Mouse (Mus musculus) CH12.LX (cell line): ENCODE data around the gene Nr1i3. TPM values are rescaled to one million over a fixed set of nuclear protein-coding genes. Genes with fewer than 3 reads are reported as not detected.

Experiments
- DNase-seq: peaks from one replicate; pipeline ENCODE4 v3.0.0-alpha.2; 2013; ENCODE audit errors: extremely low read depth
- H3K27ac ChIP-seq: 2 replicates; pipeline ENCODE4 v1.5.1; 2012; ENCODE audit warnings: low read depth, mild to moderate bottlenecking, control low read depth, moderate library complexity; ENCODE audit not compliant: insufficient read depth
- H3K27me3 ChIP-seq: replicated peaks from 2 replicates; pipeline ENCODE3; 2012; ENCODE audit warnings: inconsistent platforms
- H3K36me3 ChIP-seq, 2 experiments: replicated peaks in 1 of 2; 2 replicates each; pipeline versions ENCODE3 to v1.6.1; 2012; ENCODE audit warnings: inconsistent platforms in 1 of 2, low read length in 1 of 2, mild to moderate bottlenecking in 1 of 2, mixed read lengths in 1 of 2, moderate library complexity in 1 of 2; ENCODE audit not compliant: control insufficient read depth in 1 of 2, insufficient read depth in 1 of 2
- H3K4me1 ChIP-seq, 2 experiments: 2 replicates each; pipeline ENCODE4 v1.6.1; 2012; ENCODE audit warnings: inconsistent platforms in 1 of 2, moderate library complexity in 1 of 2; ENCODE audit not compliant: insufficient read depth in 2 of 2, control insufficient read depth in 1 of 2
- H3K4me2 ChIP-seq: 2 replicates; pipeline ENCODE4 v1.6.1; 2012; ENCODE audit warnings: low read depth, mild to moderate bottlenecking, control low read depth; ENCODE audit not compliant: poor library complexity, insufficient read depth, severe bottlenecking
- H3K4me3 ChIP-seq, 3 experiments: fragments of 150-350 bp in 1 of 3; sonication (generic) in 1 of 3; replicated peaks in 1 of 3; 2 replicates each; pipeline versions ENCODE3 to v1.5.1; 2011 to 2012; ENCODE audit warnings: low read depth in 2 of 3, low read length in 2 of 3, mild to moderate bottlenecking in 2 of 3, moderate library complexity in 2 of 3, control low read depth in 1 of 3, improper control_type of control experiment in 1 of 3, inconsistent platforms in 1 of 3, mixed read lengths in 1 of 3; ENCODE audit not compliant: poor library complexity in 1 of 3
- H3K79me2 ChIP-seq: replicated peaks from 2 replicates; pipeline ENCODE4 v1.6.1; 2012; ENCODE audit warnings: mild to moderate bottlenecking, moderate library complexity; ENCODE audit not compliant: control insufficient read depth, poor library complexity, insufficient read depth, severe bottlenecking; ENCODE audit errors: extremely low read depth
- H3K9ac ChIP-seq: 2 replicates; pipeline ENCODE4 v1.6.1; 2012; ENCODE audit warnings: low read depth, mild to moderate bottlenecking, control low read depth, moderate library complexity; ENCODE audit not compliant: insufficient read depth
- H3K9me3 ChIP-seq: replicated peaks from 2 replicates; pipeline ENCODE3; 2012; ENCODE audit warnings: low read length, inconsistent platforms, mixed read lengths
- CHD1 ChIP-seq: IDR thresholded peaks from 2 replicates; pipeline ENCODE4 v1.6.1; 2012; ENCODE audit warnings: low read depth, low read length, improper control_type of control experiment, inconsistent platforms
- CTCF ChIP-seq, 2 experiments: IDR thresholded peaks in 1 of 2; conservative IDR thresholded peaks in 1 of 2; 2 replicates each; pipeline ENCODE4 v1.5.1; 2011 to 2012; ENCODE audit warnings: low read depth in 2 of 2, low read length in 2 of 2, improper control_type of control experiment in 1 of 2, inconsistent platforms in 1 of 2, mild to moderate bottlenecking in 1 of 2, moderate library complexity in 1 of 2
- E2F4 ChIP-seq: IDR thresholded peaks from 2 replicates; pipeline ENCODE4 v1.6.1; 2011; ENCODE audit warnings: low read depth, low read length, improper control_type of control experiment; ENCODE audit not compliant: insufficient replicate concordance
- ETS1 ChIP-seq: conservative IDR thresholded peaks from 2 replicates; pipeline ENCODE4 v1.6.1; 2012; ENCODE audit warnings: low read depth, mild to moderate bottlenecking, inconsistent platforms, low read length, improper control_type of control experiment, moderate library complexity
- HCFC1 ChIP-seq: IDR thresholded peaks from 2 replicates; pipeline ENCODE4 v1.6.1; 2012; ENCODE audit warnings: low read depth, mild to moderate bottlenecking, inconsistent platforms, low read length, improper control_type of control experiment
- MAZ ChIP-seq: IDR thresholded peaks from 2 replicates; pipeline ENCODE4 v1.6.1; 2012; ENCODE audit warnings: low read depth, mild to moderate bottlenecking, inconsistent platforms, low read length, improper control_type of control experiment, moderate library complexity
- MEF2A ChIP-seq: IDR thresholded peaks from 2 replicates; pipeline ENCODE4 v1.6.1; 2014; ENCODE audit warnings: low read depth, mild to moderate bottlenecking, inconsistent platforms, low read length, improper control_type of control experiment, borderline replicate concordance
- MXI1 ChIP-seq: IDR thresholded peaks from 2 replicates; pipeline ENCODE4 v1.6.1; 2011; ENCODE audit warnings: mild to moderate bottlenecking, low read depth, low read length, improper control_type of control experiment
- MYC ChIP-seq: IDR thresholded peaks from 2 replicates; pipeline ENCODE4 v1.6.1; 2011; ENCODE audit warnings: low read depth, mild to moderate bottlenecking, improper control_type of control experiment, low read length
- NRF1 ChIP-seq: IDR thresholded peaks from 2 replicates; pipeline ENCODE4 v1.6.1; 2014; ENCODE audit warnings: low read depth, mild to moderate bottlenecking, inconsistent platforms, low read length, improper control_type of control experiment, moderate library complexity
- POLR2A ChIP-seq: IDR thresholded peaks from 2 replicates; pipeline ENCODE4 v1.6.1; 2011; ENCODE audit warnings: low read depth, mild to moderate bottlenecking, improper control_type of control experiment, low read length
- TBP ChIP-seq: conservative IDR thresholded peaks from 2 replicates; pipeline ENCODE4 v1.6.1; 2011; ENCODE audit warnings: low read depth, low read length, improper control_type of control experiment
- TCF12 ChIP-seq: IDR thresholded peaks from 2 replicates; pipeline ENCODE4 v1.6.1; 2014; ENCODE audit warnings: low read depth, mild to moderate bottlenecking, inconsistent platforms, low read length, improper control_type of control experiment
- UBTF ChIP-seq: IDR thresholded peaks from 2 replicates; pipeline ENCODE4 v1.6.1; 2012; ENCODE audit warnings: low read depth, mild to moderate bottlenecking, inconsistent platforms, low read length, improper control_type of control experiment, moderate library complexity
- USF1 ChIP-seq: IDR thresholded peaks from 2 replicates; pipeline ENCODE4 v1.6.1; 2014; ENCODE audit warnings: low read depth, mild to moderate bottlenecking, inconsistent platforms, low read length, improper control_type of control experiment
- ZC3H11A ChIP-seq: IDR thresholded peaks from 2 replicates; pipeline ENCODE4 v1.6.1; 2012; ENCODE audit warnings: low read depth, mild to moderate bottlenecking, inconsistent platforms, low read length, improper control_type of control experiment
- ZMIZ1 ChIP-seq: IDR thresholded peaks from 2 replicates; pipeline ENCODE4 v1.6.1; 2012; ENCODE audit warnings: low read depth, mild to moderate bottlenecking, inconsistent platforms, low read length, improper control_type of control experiment
- ZNF384 ChIP-seq: IDR thresholded peaks from 2 replicates; pipeline ENCODE4 v1.6.1; 2012; ENCODE audit warnings: low read depth, low read length, improper control_type of control experiment, inconsistent platforms
- dilution Hi-C: fragments of 300-500 bp; cut with MboI; formaldehyde crosslinking; loops from 2 replicates; pipeline ENCODE4 v1.14.3; 2020; ENCODE audit warnings: low sequenced_read_pairs; ENCODE audit not compliant: extremely low pct_unique_long_range_greater_than_20kb, extremely low pct_ligation_motif_present
- in situ Hi-C: fragments of 300-500 bp; cut with MboI; formaldehyde crosslinking; loops from 3 replicates; pipeline ENCODE4 v1.14.3; 2019; ENCODE audit warnings: low sequenced_read_pairs, low pct_ligation_motif_present, low pct_unique_long_range_greater_than_20kb, mixed read lengths
- polyA plus RNA-seq: library from polyadenylated mRNA; unstranded; fragments of >175 nt; gene quantifications from 2 replicates; pipeline ENCODE4 v1.2.1, GENCODE M21; 2012; ENCODE audit warnings: low read depth; ENCODE audit not compliant: insufficient read length
- total RNA-seq, 2 experiments: library from RNA; depleted of rRNA; stranded (reverse); fragments of 300-350 nt in 1 of 2; fragments of >200 nt in 1 of 2; gene quantifications; 2 replicates each; pipeline ENCODE4 v1.2.3; 2012 to 2014

Nr1i3 gene
- total and polyA plus RNA-seq, 3 experiments, result 0.23 to 1.2 TPM; not detected in 1

DNA sequence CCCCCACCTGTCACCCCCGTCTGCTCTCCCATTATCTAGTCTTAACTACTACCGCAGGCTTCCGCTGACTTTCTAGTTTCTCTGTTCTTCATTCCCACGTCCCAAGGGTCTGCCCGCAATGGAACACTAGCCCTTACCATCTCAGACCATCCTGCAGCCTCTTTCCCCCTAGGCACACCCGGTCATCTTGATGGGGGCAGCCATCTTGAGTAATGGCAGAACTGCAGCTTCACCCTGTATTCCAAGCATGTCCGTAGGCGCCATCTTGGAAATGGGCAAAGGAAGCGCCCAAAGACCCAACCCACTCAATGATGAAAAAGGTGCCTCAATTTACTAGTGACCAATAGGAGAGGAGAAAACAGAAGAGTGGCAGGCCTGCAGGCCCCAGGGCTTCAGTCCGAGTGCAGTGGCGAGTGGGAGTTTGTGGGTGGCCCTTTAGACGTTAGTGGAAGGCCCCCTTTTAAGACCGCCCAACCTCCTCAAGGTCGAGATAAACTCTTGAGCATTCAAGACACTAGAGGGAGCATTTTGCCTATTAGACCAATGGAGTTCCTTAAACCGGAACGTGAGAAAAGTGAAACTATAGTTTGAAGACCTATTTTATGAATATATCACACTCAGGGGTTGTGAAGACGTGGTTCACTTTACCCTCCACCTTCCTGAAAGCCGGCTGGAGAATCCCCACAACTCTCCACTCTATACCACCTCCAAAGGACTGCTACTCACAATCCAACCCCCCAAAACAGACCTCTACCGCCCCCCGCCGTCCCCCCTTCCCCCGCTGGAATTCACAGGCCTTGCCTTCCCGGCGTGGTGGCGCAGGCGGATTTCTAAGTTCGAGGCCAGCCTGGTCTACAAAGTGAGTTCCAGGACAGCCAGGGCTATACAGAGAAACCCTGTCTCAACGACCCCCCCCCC, 8.7 kb downstream of the Nr1i3 start, which contains the start of gene Tomm40l (continued):
- TF ChIP-seq UBTF (no peak), POLR2A (peak; percentile 74), TCF12 (peak; percentile 90), USF1 (no peak), TBP (peak; percentile 59), ETS1 (no peak), MYC (peak; percentile 65; the same call in 1 of the 2 replicates), ZMIZ1 (no peak; the same call in 1 of the 2 replicates), MEF2A (peak; percentile 25; the same call in 1 of the 2 replicates), CTCF (conservative IDR thresholded peaks at IDR 0.05 in 1 of 2, IDR thresholded peaks at IDR 0.05 in 1 of 2; ENCODE audit: low read depth in 2 of 2, low read length in 2 of 2) (peak; percentile 13 to 90; a peak in 2 of 4 replicates), NRF1 (peak; percentile 91), MXI1 (peak; percentile 85), ZC3H11A (no peak; the same call in 1 of the 2 replicates), HCFC1 (peak; percentile 98)

DNA sequence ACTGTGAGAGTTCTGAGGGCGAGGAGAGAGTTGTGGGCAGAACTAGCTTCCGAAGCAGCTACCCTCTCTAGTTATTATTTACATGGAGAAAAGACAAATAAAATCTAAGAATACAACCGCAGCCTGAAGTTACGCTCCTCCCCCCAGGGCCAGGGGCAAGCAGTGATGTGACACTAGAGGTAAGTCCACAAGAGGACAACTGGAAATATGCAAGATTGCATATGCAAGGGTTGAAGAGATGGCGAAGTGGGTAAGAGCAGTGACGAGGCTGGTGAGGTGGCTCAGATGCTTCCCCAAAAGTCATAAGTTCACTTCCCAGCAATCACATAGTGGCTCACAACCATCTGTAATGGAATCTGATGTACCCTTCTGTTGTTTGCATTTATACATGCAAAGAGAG, 9.4 kb downstream of the Nr1i3 start:
- Histone ChIP-seq H3K27ac (no peak overlapping the region), H3K4me3 (peak overlapping the region in 2 of 3 experiments; percentile 39 to 67), H3K9me3 (no peaks in the 10 kb centered on the region)
- dilution Hi-C loops, result no loop called here
- TF ChIP-seq ZNF384 (no peak), MXI1 (no peak), E2F4 (no peak), MYC (no peak), CTCF (conservative IDR thresholded peaks at IDR 0.05 in 1 of 2, IDR thresholded peaks at IDR 0.05 in 1 of 2; ENCODE audit: low read depth in 2 of 2, low read length in 2 of 2) (no peak), CHD1 (no peak), MAZ (no peak)
- TF ChIP-seq, all 38 proteins: peak for 0
- Histone ChIP-seq H3K79me2 (no peaks in the 10 kb centered on the region), H3K36me3 (peaks cover 20 to 26% of the 10 kb centered on the region in 2 experiments), H3K4me2 (peak overlapping the region; percentile 61), H3K27me3 (no peaks in the 10 kb centered on the region), H3K4me1 (peaks cover 7 to 28% of the 10 kb centered on the region in 2 experiments; a peak in 3 of 4 replicates), H3K9ac (peak overlapping the region; percentile 73)
- DNase-seq, result no peak
- in situ Hi-C loops, result loop anchor here (5.0 to 10.0 kb wide), 2 partner anchors 111 to 328 kb away; partner anchors contain the start of gene Cfap126
